Mouse (Mus musculus) WW6 (cell line): Measurements from ENCODE around the gene Prodh2.
A peak's percentile ranks its signal among the peaks of the same experiment; 100 is the strongest.
"Not testable (repeated sequence)": the region's sequence is repeated elsewhere in the genome, so short reads cannot be mapped to it uniquely, and the experiment has no call there.

ENCODE experiments used
- DNase-seq: peaks from one replicate; pipeline ENCODE4 v3.0.0-alpha.2; 2013; ENCODE audit warnings: low read depth, low spot score

The Prodh2 gene

GRCm38 (mm10) chr7:30490251-30490956, 3.0 kb upstream of the Prodh2 start:
- DNase-seq = no peak

- DNase-seq = no peak
Observed at GRCm38 (mm10) chr7:30490957-30491307, 2.5 kb upstream of the Prodh2 start.

- no peak for DNase-seq
Observed at GRCm38 (mm10) chr7:30492765-30493164, 657 bp upstream of the Prodh2 start.

- not testable (repeated sequence) for DNase-seq
Observed at GRCm38 (mm10) chr7:30495506-30496042, 2.2 kb downstream of the Prodh2 start.

- not testable (repeated sequence) for DNase-seq
Observed at GRCm38 (mm10) chr7:30501159-30501558, 7.7 kb downstream of the Prodh2 start.

GRCm38 (mm10) chr7:30508061-30508460, 14.6 kb downstream of the Prodh2 start:
- DNase-seq = no peak

- DNase-seq = no peak
Observed at GRCm38 (mm10) chr7:30515003-30515760, 21.8 kb downstream of the Prodh2 start.

GRCm38 (mm10) chr7:30518325-30518724, 24.9 kb downstream of the Prodh2 start:
- no peak for DNase-seq

- DNase-seq = no peak
Observed at GRCm38 (mm10) chr7:30520396-30520795, 27.0 kb downstream of the Prodh2 start.

- no peak for DNase-seq
Observed at GRCm38 (mm10) chr7:30520856-30521255, 27.4 kb downstream of the Prodh2 start.

GRCm38 (mm10) chr7:30522871-30523270, 29.4 kb downstream of the Prodh2 start:
- no peak for DNase-seq

- no peak for DNase-seq
Observed at GRCm38 (mm10) chr7:30524487-30524886, 31.1 kb downstream of the Prodh2 start.

GRCm38 (mm10) chr7:30525954-30526353, 32.5 kb downstream of the Prodh2 start:
- DNase-seq = no peak

- DNase-seq = no peak
Observed at GRCm38 (mm10) chr7:30526399-30526798, 33.0 kb downstream of the Prodh2 start.

- DNase-seq = no peak
Observed at GRCm38 (mm10) chr7:30526981-30527380, 33.6 kb downstream of the Prodh2 start.

GRCm38 (mm10) chr7:30531291-30531815, 37.9 kb downstream of the Prodh2 start:
- DNase-seq = no peak

GRCm38 (mm10) chr7:30532931-30533330, 39.5 kb downstream of the Prodh2 start:
- no peak for DNase-seq

GRCm38 (mm10) chr7:30533941-30534632, 40.7 kb downstream of the Prodh2 start:
- no peak for DNase-seq

- DNase-seq = peak; percentile 75
Observed at GRCm38 (mm10) chr7:30534633-30535577, 41.5 kb downstream of the Prodh2 start, which contains the start of gene Arhgap33. Arhgap33 (minus strand) TSS chr7:30535060.

- DNase-seq = no peak
Observed at GRCm38 (mm10) chr7:30540572-30540971, 47.1 kb downstream of the Prodh2 start.

- no peak for DNase-seq
Observed at GRCm38 (mm10) chr7:30544327-30544726, 50.9 kb downstream of the Prodh2 start.
